Mouse (Mus musculus): ENCODE results near the gene Olfr961. TPM values are rescaled to one million over a fixed set of nuclear protein-coding genes. Genes with fewer than 3 reads are reported as not detected.
A peak's percentile ranks its signal among the peaks of the same experiment; 100 is the strongest.

Gene Olfr961
- polyA plus RNA-seq (2016; fragmentation: Nextera tagmentation; extraction: Ambion mirVana), result not detected in 2 replicates

DNA sequence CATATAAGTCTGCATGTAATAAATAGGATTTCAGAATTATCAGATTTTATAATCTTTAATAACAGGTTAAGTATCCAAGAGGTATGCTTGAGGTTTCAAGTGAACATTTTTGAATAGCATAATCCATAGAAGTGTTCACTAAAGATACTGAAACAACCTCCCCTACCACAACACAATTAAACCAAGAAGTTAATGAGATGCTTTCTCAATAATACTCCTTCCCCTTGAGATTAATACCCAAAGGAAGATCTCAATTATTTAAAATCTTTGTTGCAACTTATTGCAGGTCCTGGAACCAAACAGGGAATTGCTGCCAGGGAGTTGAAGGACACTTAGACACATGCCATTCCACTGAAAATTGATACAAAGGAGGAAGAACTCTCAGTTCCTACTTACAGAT, at the start of gene Olfr961:
Gene Olfr961 (plus strand): TSS at position 301 of the 400 bp plus-strand sequence.
- Histone ChIP-seq H3K27me3 (ENCODE audit: low read depth, poor library complexity, severe bottlenecking) (no peaks in the 10 kb centered on the region), H3K4me1 (no peaks in the 10 kb centered on the region), H3K4me3 (no peak within 1 kb of the TSS), H3K36me3 (no peaks in the 10 kb centered on the region), H3K27ac (no peak within 1 kb of the TSS), H3K9me3 (replicated peaks) (no peaks in the 10 kb centered on the region)
- no peak for DNase-seq (ENCODE audit: low spot score)

DNA sequence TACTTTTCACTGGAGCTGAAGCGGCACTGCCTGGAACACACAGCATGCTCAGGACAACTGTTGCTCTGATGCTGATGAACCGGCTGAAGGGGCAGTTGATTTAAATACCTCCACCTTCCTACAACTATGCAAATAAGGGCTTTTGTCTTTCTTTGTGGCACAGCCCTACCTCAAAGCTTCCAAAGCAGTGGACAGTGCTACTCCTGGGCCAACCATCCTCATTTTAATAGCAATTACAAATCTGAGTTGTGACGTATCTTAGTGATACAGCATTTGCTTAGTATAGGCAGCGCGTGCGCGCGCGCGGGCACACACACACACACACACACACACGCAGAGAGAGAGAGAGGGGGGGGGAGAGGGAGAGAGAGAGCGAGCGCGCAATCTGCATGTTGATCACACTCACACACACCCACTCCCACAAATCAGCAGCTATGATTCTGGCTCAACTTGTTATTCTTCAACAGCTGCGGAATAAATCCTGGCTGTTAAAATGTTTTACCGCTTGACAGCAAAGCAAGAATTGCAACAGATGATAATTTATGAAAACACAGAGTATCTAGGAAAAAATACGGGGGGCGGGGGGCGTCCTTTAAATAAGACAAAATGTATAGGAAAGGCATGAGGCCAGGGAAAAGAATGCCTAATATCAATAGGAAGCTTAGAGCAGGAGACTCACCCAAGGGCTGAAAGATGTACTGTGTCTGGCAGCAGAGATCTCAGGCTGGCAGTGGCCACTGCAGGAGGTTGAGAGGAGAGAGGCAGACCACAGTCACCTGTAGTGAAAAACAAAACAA, 42.2 kb upstream of the Olfr961 start:
- Histone ChIP-seq H3K4me1 (peaks cover 16% of the 10 kb centered on the region), H3K4me3 (peak overlapping the region; percentile 54), H3K9me3 (replicated peaks) (no peaks in the 10 kb centered on the region), H3K36me3 (no peaks in the 10 kb centered on the region), H3K27ac (no peak overlapping the region), H3K27me3 (ENCODE audit: low read depth, poor library complexity, severe bottlenecking) (no peaks in the 10 kb centered on the region)
- DNase-seq (ENCODE audit: low spot score), result peak; percentile 61
- under 1% methylated on average over 19 of the region's 19 CpGs for WGBS

DNA sequence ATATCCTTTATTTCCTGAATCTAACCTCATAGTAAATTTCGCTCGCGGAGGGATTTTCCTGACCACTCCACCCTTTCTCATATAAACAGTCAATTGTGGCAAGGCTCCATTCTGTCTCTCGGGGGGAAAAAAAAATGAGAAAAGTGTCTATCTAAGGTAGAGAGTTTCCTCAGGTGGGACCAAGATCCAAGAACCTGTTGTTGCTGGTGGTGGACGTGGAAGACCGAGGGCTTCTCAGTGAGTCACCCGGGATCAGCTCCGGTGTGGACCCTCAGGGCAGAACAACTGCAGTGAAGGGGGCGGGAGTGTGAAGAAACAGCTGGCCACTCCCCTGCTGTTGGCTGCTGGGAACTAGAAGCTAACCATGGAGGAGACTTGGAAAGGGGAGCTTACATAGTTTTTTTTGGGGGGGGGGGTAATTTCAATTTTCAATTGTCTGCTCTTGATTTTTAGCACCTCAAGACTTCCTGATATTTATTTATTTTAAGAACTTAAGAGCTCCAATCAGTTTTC, 41.5 kb upstream of the Olfr961 start:
- H3K27ac ChIP-seq, result no peak overlapping the region
- WGBS, result 0% methylated on average over 9 of the region's 9 CpGs

DNA sequence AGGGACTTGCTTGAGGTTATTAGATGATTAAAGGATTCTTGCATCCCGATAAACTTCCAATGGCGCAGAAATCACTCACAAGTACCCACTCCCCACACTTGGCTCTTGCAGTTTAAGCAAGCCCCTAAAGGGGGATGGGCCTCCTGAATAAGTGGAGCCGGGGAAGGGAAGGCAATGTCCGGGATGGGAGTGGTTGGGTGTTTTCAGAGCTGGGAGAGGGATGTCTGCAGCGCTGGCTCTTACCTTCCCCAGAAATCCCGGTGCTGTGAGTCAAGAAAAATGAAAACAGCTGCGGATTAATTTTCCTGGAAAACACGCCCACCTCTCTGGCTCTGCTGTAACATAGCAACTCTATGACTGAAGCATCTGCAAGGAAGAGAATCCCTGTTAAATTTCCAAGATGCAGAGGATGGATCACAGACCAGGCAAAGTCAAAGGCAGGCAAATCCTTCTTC, 40.9 kb upstream of the Olfr961 start, which contains the start of gene AW551984:
Gene AW551984 (minus strand): TSS at position 405 of the 455 bp plus-strand sequence.
- WGBS, result under 1% methylated on average over 8 of the region's 8 CpGs
- peak within 1 kb of the TSS; percentile 54 for H3K4me3 ChIP-seq
- no peak within 1 kb of the TSS for H3K27ac ChIP-seq
- peak; percentile 44 for DNase-seq (ENCODE audit: low spot score)
- H3K36me3 ChIP-seq, result no peaks in the 10 kb centered on the region
- H3K27me3 ChIP-seq (ENCODE audit: low read depth, poor library complexity, severe bottlenecking), result no peaks in the 10 kb centered on the region
- peaks cover 16% of the 10 kb centered on the region for H3K4me1 ChIP-seq
- no peaks in the 10 kb centered on the region for H3K9me3 ChIP-seq (replicated peaks)

More for the DNA sequence above, 41.5 kb upstream of the Olfr961 start:
- Histone ChIP-seq H3K4me1 (peaks cover 16% of the 10 kb centered on the region), H3K36me3 (no peaks in the 10 kb centered on the region), H3K4me3 (peak overlapping the region; percentile 54), H3K27me3 (ENCODE audit: low read depth, poor library complexity, severe bottlenecking) (no peaks in the 10 kb centered on the region), H3K9me3 (replicated peaks) (no peaks in the 10 kb centered on the region)
- peak; percentile 63 for DNase-seq (ENCODE audit: low spot score)

DNA sequence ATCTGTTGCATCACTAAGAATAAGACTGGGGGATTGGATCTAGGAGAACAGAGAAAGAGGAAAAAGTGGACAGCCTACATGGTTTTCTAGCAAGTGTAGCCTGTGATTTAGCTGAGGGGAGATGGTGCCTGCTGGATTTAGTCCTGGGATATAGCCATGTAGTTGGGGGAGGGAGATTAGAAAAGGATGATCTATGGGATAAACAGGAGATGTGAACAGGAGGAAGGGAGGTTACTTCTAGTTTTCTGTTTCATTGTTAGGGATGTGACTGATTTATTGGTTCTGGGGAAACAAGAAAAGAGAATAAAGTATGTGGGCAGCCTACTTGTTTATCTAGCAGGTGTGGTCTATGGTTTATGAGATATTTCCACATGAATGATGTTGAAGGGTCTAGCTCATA, 36.4 kb upstream of the Olfr961 start:
- Histone ChIP-seq H3K27me3 (ENCODE audit: low read depth, poor library complexity, severe bottlenecking) (no peaks in the 10 kb centered on the region), H3K27ac (no peak overlapping the region), H3K4me1 (peaks cover 7% of the 10 kb centered on the region), H3K4me3 (no peak overlapping the region), H3K9me3 (replicated peaks) (no peaks in the 10 kb centered on the region), H3K36me3 (no peaks in the 10 kb centered on the region)
- DNase-seq (ENCODE audit: low spot score), result no peak

DNA sequence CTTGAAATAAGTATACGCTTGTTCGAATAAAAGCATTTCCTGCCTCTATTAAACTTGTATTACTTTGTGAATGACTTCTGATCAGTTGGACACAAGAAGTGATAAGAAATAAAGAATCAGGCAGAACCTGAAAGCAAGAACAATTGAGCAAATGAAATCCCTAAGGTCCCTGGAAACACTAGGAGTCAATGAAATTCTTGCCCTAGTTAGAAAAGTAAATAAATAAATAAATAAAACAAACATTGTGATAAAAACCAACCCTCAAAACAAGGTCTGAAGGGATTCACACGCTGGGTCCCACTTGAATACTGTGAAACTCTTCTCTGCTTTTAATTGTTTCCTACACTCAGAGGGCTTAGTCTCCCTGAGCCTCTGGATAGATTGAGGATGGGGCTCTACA, 34.5 kb upstream of the Olfr961 start, which contains the start of gene Olfr148:
Gene Olfr148 (plus strand): TSS at position 301 of the 400 bp plus-strand sequence.
- H3K4me3 ChIP-seq, result no peak within 1 kb of the TSS
- H3K27me3 ChIP-seq (ENCODE audit: low read depth, poor library complexity, severe bottlenecking), result no peaks in the 10 kb centered on the region
- no peaks in the 10 kb centered on the region for H3K4me1 ChIP-seq
- 72% methylated on average over 3 of the region's 3 CpGs for WGBS
- DNase-seq (ENCODE audit: low spot score), result no peak
- H3K27ac ChIP-seq, result no peak within 1 kb of the TSS
- H3K36me3 ChIP-seq, result no peaks in the 10 kb centered on the region
- H3K9me3 ChIP-seq (replicated peaks), result no peaks in the 10 kb centered on the region

DNA sequence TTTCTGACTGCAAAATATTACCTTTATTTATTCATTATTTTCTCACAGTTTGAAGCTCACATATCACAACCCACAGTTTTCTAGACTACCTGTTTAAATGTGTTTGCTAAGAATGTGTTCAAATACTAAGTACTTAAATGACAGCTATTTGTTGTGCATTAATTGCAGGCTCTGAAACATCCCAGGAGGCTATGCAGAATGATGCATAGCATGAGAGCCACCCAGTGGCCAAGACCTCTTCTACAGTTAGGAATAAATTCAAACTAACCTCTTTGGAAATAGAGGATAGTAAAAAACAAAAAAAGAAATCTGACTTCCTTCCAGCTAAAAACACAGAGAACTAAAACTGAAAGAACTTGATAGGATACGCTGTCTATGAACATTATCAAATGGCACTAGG, 32.9 kb upstream of the Olfr961 start:
- no peak for DNase-seq (ENCODE audit: low spot score)
- Histone ChIP-seq H3K27ac (no peak overlapping the region), H3K4me1 (no peaks in the 10 kb centered on the region), H3K27me3 (ENCODE audit: low read depth, poor library complexity, severe bottlenecking) (no peaks in the 10 kb centered on the region), H3K36me3 (no peaks in the 10 kb centered on the region), H3K9me3 (replicated peaks) (no peaks in the 10 kb centered on the region), H3K4me3 (no peak overlapping the region)
- WGBS, result 58% methylated on average over 1 of the region's 1 CpGs

DNA sequence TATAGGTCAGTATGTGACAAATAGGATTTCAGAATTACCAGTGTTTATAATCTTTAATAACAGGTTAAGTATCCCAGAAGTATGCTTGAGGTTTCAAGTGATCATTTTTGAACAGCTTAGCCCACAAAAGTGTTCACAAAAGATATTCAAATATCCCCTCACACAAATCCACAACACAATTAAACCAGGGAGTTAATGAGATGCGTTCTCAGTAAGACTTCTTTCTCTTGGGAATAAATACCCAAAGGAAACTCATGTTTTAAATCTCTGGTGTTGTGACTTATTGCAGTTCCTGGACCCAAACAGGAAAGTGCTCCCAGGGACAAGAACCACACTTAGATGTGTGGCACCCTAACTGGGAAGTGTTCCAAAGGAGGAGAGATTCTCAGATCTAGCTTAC, 23.8 kb upstream of the Olfr961 start, which contains the start of gene Olfr960:
Gene Olfr960 (plus strand): TSS at position 301 of the 400 bp plus-strand sequence.
- 78% methylated on average over 1 of the region's 1 CpGs for WGBS
- no peaks in the 10 kb centered on the region for H3K36me3 ChIP-seq
- no peak within 1 kb of the TSS for H3K27ac ChIP-seq

DNA sequence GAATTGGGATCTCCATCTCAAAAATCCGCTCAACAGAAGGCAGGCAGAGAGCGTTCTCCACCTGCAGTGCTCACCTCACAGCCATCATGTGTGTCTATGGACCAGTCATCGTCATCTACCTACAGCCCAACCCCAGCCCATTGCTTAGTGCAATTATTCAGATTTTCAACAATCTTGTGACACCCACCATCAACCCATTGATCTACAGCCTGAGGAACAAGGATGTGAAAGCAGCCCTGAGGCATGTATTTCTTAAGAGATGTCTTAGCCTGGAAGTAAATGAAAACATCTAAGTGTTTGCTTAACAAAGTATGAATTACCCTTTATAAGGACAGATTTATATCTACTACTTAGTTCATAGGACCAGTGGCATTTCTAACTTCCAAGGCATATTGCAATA, 21.1 kb upstream of the Olfr961 start:
- no peak overlapping the region for H3K27ac ChIP-seq
- H3K36me3 ChIP-seq, result no peaks in the 10 kb centered on the region
- WGBS, result 93% methylated on average over 3 of the region's 3 CpGs
- no peaks in the 10 kb centered on the region for H3K27me3 ChIP-seq (ENCODE audit: low read depth, poor library complexity, severe bottlenecking)
- no peak for DNase-seq (ENCODE audit: low spot score)
- H3K4me1 ChIP-seq, result no peaks in the 10 kb centered on the region
- H3K9me3 ChIP-seq (replicated peaks), result no peaks in the 10 kb centered on the region
- H3K4me3 ChIP-seq, result no peak overlapping the region

More for the DNA sequence above, 23.8 kb upstream of the Olfr961 start, which contains the start of gene Olfr960:
- Histone ChIP-seq H3K9me3 (replicated peaks) (no peaks in the 10 kb centered on the region), H3K27me3 (ENCODE audit: low read depth, poor library complexity, severe bottlenecking) (no peaks in the 10 kb centered on the region), H3K4me3 (no peak within 1 kb of the TSS), H3K4me1 (no peaks in the 10 kb centered on the region)
- DNase-seq (ENCODE audit: low spot score), result no peak

DNA sequence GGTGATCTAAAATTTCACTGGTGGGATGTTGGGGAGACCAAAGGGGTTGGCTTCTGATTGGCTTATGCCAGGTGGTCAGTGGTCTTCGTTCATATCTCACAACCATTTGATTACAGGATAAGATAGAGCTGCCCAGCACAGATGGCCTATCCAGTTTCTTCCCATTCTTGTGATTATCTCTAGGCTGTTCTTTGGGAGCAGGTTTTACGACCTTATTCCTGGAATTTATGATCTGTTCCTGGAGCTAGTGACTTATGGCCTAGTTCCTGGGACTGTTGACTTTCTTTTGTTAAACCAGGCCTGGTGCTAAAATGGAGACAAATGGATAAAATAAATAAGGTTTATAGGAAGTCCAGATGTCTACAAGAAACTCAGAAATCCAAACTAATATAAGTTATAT, 20.2 kb upstream of the Olfr961 start:
- H3K4me1 ChIP-seq, result no peaks in the 10 kb centered on the region

DNA sequence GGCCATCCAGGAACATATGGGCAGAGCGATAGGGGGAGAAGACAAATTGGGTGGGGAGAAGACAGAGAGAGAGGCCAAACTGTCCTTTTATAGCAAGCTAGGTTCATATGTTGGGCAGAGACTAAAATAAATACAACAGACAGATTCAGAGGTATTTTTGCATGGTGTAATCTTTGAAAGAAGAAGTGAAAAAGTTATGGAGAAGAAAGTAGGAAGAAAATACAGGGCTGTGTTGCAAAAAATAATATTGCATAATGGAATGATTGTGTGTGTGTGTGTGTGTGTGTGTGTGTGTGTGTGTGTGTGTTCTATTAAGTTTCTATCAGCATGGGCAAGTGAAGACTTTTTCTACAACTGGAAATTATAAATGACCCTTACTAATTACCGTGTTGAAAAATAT, 15.8 kb upstream of the Olfr961 start:
- H3K4me3 ChIP-seq, result no peak overlapping the region
- no peaks in the 10 kb centered on the region for H3K27me3 ChIP-seq (ENCODE audit: low read depth, poor library complexity, severe bottlenecking)
- WGBS, result 92% methylated on average over 2 of the region's 2 CpGs
- H3K36me3 ChIP-seq, result no peaks in the 10 kb centered on the region
- H3K4me1 ChIP-seq, result no peaks in the 10 kb centered on the region
- H3K27ac ChIP-seq, result no peak overlapping the region
- no peaks in the 10 kb centered on the region for H3K9me3 ChIP-seq (replicated peaks)
- no peak for DNase-seq (ENCODE audit: low spot score)

More for the DNA sequence above, 20.2 kb upstream of the Olfr961 start:
- Histone ChIP-seq H3K9me3 (replicated peaks) (no peaks in the 10 kb centered on the region), H3K27me3 (ENCODE audit: low read depth, poor library complexity, severe bottlenecking) (no peaks in the 10 kb centered on the region), H3K27ac (no peak overlapping the region), H3K36me3 (no peaks in the 10 kb centered on the region), H3K4me3 (no peak overlapping the region)
- no peak for DNase-seq (ENCODE audit: low spot score)
- WGBS, result 53% methylated on average over 2 of the region's 2 CpGs

DNA sequence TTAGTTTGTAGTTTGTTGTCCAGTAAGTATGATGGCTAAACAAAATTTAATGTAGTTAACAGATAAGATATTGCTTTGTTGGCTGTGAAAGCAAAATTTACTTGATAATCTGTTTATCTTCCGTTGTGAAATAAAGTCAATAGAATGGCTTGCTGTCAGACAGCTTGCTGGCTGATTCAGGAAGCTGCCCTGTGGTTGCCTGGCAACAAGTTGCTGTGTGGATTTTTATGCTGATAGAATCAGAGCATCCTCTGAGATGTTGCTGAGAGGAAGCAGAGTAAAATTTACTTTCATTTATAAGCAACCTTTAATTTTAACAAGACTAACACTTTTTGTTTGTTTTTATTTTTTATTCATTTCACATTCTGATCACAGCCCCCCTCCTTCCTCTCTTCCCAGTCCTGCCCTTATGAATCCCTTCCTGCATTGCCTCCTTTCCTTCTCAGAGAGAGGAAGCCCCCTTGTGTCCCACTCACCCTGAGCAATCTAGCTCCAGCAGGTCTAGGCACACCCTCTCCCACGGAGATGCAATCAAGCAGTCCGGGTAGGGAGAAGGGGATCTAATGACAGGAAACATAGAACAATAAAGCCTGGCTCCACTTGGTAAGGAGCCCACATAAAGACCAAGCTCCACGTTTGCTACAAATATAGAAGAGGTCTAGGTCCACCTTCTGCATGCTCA, 10.8 kb upstream of the Olfr961 start:
- Histone ChIP-seq H3K9me3 (replicated peaks) (no peaks in the 10 kb centered on the region), H3K27me3 (ENCODE audit: low read depth, poor library complexity, severe bottlenecking) (no peaks in the 10 kb centered on the region), H3K27ac (no peak overlapping the region), H3K36me3 (no peaks in the 10 kb centered on the region), H3K4me1 (no peaks in the 10 kb centered on the region), H3K4me3 (no peak overlapping the region)
- WGBS, result 39% methylated on average over 4 of the region's 4 CpGs
- no peak for DNase-seq (ENCODE audit: low spot score)

DNA sequence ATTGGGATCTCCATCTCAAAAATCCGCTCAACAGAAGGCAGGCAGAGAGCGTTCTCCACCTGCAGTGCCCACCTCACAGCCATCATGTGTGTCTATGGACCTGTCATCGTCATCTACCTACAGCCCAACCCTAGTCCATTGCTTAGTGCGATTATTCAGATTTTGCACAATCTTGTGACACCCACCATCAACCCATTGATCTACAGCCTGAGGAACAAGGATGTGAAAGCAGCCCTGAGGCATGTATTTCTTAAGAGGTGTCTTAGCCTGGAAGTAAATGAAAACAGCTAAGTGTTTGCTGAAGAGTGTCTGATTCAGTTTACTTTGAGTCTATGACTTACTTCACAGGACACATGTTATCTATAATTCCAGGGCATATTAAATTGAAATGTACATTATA, 2.5 kb downstream of the Olfr961 start:
- no peak overlapping the region for H3K27ac ChIP-seq
- no peak overlapping the region for H3K4me3 ChIP-seq
- DNase-seq (ENCODE audit: low spot score), result no peak
- 94% methylated on average over 4 of the region's 4 CpGs for WGBS
- H3K27me3 ChIP-seq (ENCODE audit: low read depth, poor library complexity, severe bottlenecking), result no peaks in the 10 kb centered on the region
- H3K9me3 ChIP-seq (replicated peaks), result no peaks in the 10 kb centered on the region
- H3K36me3 ChIP-seq, result no peaks in the 10 kb centered on the region
- H3K4me1 ChIP-seq, result no peaks in the 10 kb centered on the region
